Mouse (Mus musculus) thymus, adult 2 months (tissue): ENCODE results near the gene Pkhd1.

Source experiments
- CTCF ChIP-seq: fragments of 200-500 bp; IDR thresholded peaks from 2 replicates; pipeline ENCODE4 v1.5.1; 2012; ENCODE audit warnings: mild to moderate bottlenecking, control low read depth, low read length, moderate library complexity, borderline replicate concordance; ENCODE audit not compliant: control insufficient read depth, poor library complexity, insufficient read depth; ENCODE audit errors: extremely low read depth
- POLR2A ChIP-seq: fragments of 200-500 bp; IDR thresholded peaks from 2 replicates; pipeline ENCODE4 v1.6.1; 2012; ENCODE audit warnings: mild to moderate bottlenecking, low read length, control low read depth, moderate library complexity; ENCODE audit not compliant: control insufficient read depth, poor library complexity, insufficient read depth; ENCODE audit errors: extremely low read depth

DNA sequence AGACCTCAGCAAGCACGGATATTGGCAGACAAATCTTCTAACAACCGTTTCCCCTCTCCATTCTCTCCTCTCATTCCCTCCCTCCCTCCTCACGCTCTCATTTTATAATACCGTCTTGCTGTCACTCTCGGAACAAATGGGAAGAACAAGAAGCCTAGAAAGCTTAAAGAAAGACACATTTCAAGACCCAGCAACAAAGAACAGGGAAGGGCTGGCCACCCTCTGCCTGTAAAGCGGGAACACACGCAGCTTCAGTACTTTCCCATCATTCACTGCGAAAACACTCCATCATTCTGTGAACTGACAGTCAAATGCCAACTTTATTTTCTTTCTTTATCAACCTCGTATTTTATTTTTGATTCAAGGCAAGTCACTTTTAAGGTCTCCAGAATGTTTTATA lies 427.4 kb downstream of the Pkhd1 start:
- TF ChIP-seq CTCF: no peak
- no peak for TF ChIP-seq POLR2A
